Mouse (Mus musculus): ENCODE measurements around the gene Rab43.

DNA sequence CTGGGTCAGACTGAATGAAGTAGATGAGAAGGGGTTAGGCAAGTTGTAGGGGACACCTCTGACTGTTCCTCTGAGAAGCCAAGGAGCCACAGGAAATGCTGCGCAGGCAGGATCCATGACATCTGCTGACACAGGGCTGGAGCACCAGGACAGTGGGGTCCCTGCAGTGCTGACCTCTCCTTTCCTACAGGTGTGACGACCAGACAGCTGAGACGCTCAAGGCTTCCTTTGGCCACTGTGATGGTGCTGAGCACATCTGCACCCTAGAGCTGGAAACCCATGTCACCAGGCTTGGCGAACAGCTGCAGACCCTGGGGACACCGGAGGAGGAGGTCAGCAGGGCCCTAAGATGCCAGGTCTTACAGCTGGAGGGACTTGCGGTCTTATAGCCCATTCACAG lies 60.4 kb downstream of the Rab43 start:
- TF ChIP-seq POLR2A (IDR thresholded peaks at IDR 0.05; ENCODE audit: extremely low read depth, insufficient read depth, low read length), result no peak
- TF ChIP-seq CTCF (IDR thresholded peaks at IDR 0.05; ENCODE audit: low read depth, low read length), result no peak

All from liver, adult 2 months (tissue).